Mouse (Mus musculus) heart, postnatal 0 days (tissue): ENCODE results near the gene Ddo. TPM values are rescaled to one million over a fixed set of nuclear protein-coding genes. Genes with fewer than 3 reads are reported as not detected.

Source experiments
- ATAC-seq: fragments of 200-750 bp; cut with Nextera tagmentation; 2 replicates; pipeline ENCODE4 v1.8.0; 2017; ENCODE audit warnings: low read depth, moderate number of reproducible peaks, moderate library complexity; ENCODE audit not compliant: insufficient read depth
- DNase-seq: peaks from one replicate; pipeline ENCODE4 v3.0.0-alpha.2; 2016; ENCODE audit warnings: low spot score
- H3K27ac ChIP-seq: fragments of 300-500 bp; sonication (generic); 2 replicates; pipeline ENCODE4 v1.5.1; 2014; ENCODE audit warnings: low read depth, mild to moderate bottlenecking
- H3K27me3 ChIP-seq: fragments of 300-500 bp; sonication (generic); 2 replicates; pipeline ENCODE4 v1.6.1; 2014; ENCODE audit warnings: low read length, mixed read lengths; ENCODE audit not compliant: control insufficient read depth, insufficient read depth
- H3K36me3 ChIP-seq: fragments of 300-500 bp; sonication (generic); replicated peaks from 2 replicates; pipeline ENCODE4 v1.6.1; 2014; ENCODE audit warnings: low read length, mixed read lengths; ENCODE audit not compliant: control insufficient read depth, insufficient read depth
- H3K4me1 ChIP-seq: fragments of 300-500 bp; sonication (generic); 2 replicates; pipeline ENCODE4 v1.6.1; 2014; ENCODE audit warnings: antibody characterized with exemption; ENCODE audit not compliant: control insufficient read depth, insufficient read depth
- H3K4me2 ChIP-seq: fragments of 300-500 bp; sonication (generic); 2 replicates; pipeline ENCODE4 v1.6.1; 2014; ENCODE audit warnings: low read depth, mild to moderate bottlenecking, low read length, moderate library complexity
- H3K4me3 ChIP-seq: fragments of 300-500 bp; sonication (generic); 2 replicates; pipeline ENCODE4 v1.5.1; 2014; ENCODE audit warnings: low read depth, low read length
- H3K9ac ChIP-seq: fragments of 300-500 bp; sonication (generic); replicated peaks from 2 replicates; pipeline ENCODE4 v1.6.1; 2014; ENCODE audit warnings: low read depth, low read length, mixed read lengths
- H3K9me3 ChIP-seq: fragments of 300-500 bp; sonication (generic); replicated peaks from 2 replicates; pipeline ENCODE4 v1.6.1; 2016; ENCODE audit warnings: low read length; ENCODE audit not compliant: control insufficient read depth
- CTCF ChIP-seq: IDR thresholded peaks from 2 replicates; pipeline ENCODE4 v1.5.1; 2016; ENCODE audit warnings: antibody characterized with exemption, control low read depth, low read depth
- EP300 ChIP-seq: IDR thresholded peaks from 2 replicates; pipeline ENCODE4 v1.6.1; 2016; ENCODE audit warnings: antibody characterized with exemption, low read depth
- WGBS: fragments of 180-500 bp; shearing (Covaris S2); extraction: QIAGEN DNeasy Blood & Tissue Kit; methylation state at CpG from one replicate; pipeline ENCODE4 v1.1.7; 2014; 5-methylcytosine and 5-hydroxymethylcytosine counted together
- polyA plus RNA-seq: library from polyadenylated mRNA; unstranded; fragments of >200 nt; fragmentation: Nextera tagmentation; extraction: Ambion mirVana; gene quantifications from 2 replicates; pipeline ENCODE4 v1.2.1, GENCODE M21; 2015
- total RNA-seq: library from RNA; depleted of rRNA; stranded (reverse); fragments of >200 nt; gene quantifications from 2 replicates; pipeline ENCODE4 v1.2.3, GENCODE M21; 2014; ENCODE audit warnings: low replicate concordance

Gene Ddo
- total and polyA plus RNA-seq, 2 experiments from 2014 or later, result 26.7 to 41.4 TPM

GRCm38 (mm10) chr10:40643126-40643525 is 13.3 kb downstream of the Ddo start:
- no peak for DNase-seq
- H3K36me3 ChIP-seq, result no peaks in the 10 kb centered on the region; the same call in 1 of the 2 replicates
- no peak overlapping the region for H3K4me3 ChIP-seq
- TF ChIP-seq CTCF (no peak), EP300 (no peak)
- H3K9ac ChIP-seq, result no peak overlapping the region
- H3K4me2 ChIP-seq, result no peak overlapping the region
- H3K27me3 ChIP-seq, result no peaks in the 10 kb centered on the region
- ATAC-seq, result no peak
- H3K27ac ChIP-seq, result no peak overlapping the region
- H3K9me3 ChIP-seq, result no peaks in the 10 kb centered on the region
- 75% methylated on average over 5 of the region's 5 CpGs for WGBS
- no peaks in the 10 kb centered on the region for H3K4me1 ChIP-seq

- no peak overlapping the region for H3K4me2 ChIP-seq
- no peak overlapping the region for H3K27ac ChIP-seq
- no peak for ATAC-seq
- H3K27me3 ChIP-seq, result no peaks in the 10 kb centered on the region
- no peak for TF ChIP-seq CTCF
- TF ChIP-seq EP300, result no peak
- H3K9me3 ChIP-seq, result no peaks in the 10 kb centered on the region
- H3K4me1 ChIP-seq, result no peaks in the 10 kb centered on the region
- H3K4me3 ChIP-seq, result no peak overlapping the region
- no peak overlapping the region for H3K9ac ChIP-seq
- no peak for DNase-seq
- WGBS, result 54% methylated on average over 9 of the region's 9 CpGs
- H3K36me3 ChIP-seq, result no peaks in the 10 kb centered on the region; the same call in none of the 2 replicates
Measured at GRCm38 (mm10) chr10:40644456-40644855, 14.6 kb downstream of the Ddo start.

- H3K27ac ChIP-seq, result no peak overlapping the region
- H3K36me3 ChIP-seq, result no peaks in the 10 kb centered on the region; the same call in none of the 2 replicates
- ATAC-seq (no peak), DNase-seq (no peak)
- H3K4me3 ChIP-seq, result no peak overlapping the region
- no peaks in the 10 kb centered on the region for H3K27me3 ChIP-seq
- TF ChIP-seq EP300, result no peak
- TF ChIP-seq CTCF, result no peak
- WGBS, result 70% methylated on average over 1 of the region's 1 CpGs
- H3K9ac ChIP-seq, result no peak overlapping the region
- H3K9me3 ChIP-seq, result no peaks in the 10 kb centered on the region
- H3K4me1 ChIP-seq, result no peaks in the 10 kb centered on the region
- no peak overlapping the region for H3K4me2 ChIP-seq
Measured at GRCm38 (mm10) chr10:40645346-40645745, 15.5 kb downstream of the Ddo start.

- no peak overlapping the region for H3K9ac ChIP-seq
- no peaks in the 10 kb centered on the region for H3K27me3 ChIP-seq
- WGBS, result 84% methylated on average over 12 of the region's 12 CpGs
- ATAC-seq (no peak), DNase-seq (no peak)
- no peaks in the 10 kb centered on the region for H3K4me1 ChIP-seq
- H3K36me3 ChIP-seq, result no peaks in the 10 kb centered on the region; the same call in 1 of the 2 replicates
- TF ChIP-seq EP300, result no peak
- TF ChIP-seq CTCF, result no peak
- H3K4me2 ChIP-seq, result no peak overlapping the region
- H3K27ac ChIP-seq, result no peak overlapping the region
- H3K9me3 ChIP-seq, result no peaks in the 10 kb centered on the region
- H3K4me3 ChIP-seq, result no peak overlapping the region
Measured at GRCm38 (mm10) chr10:40648776-40649175, 19.0 kb downstream of the Ddo start.

GRCm38 (mm10) chr10:40649634-40650033 is 19.8 kb downstream of the Ddo start:
- Histone ChIP-seq H3K9me3 (no peaks in the 10 kb centered on the region), H3K27ac (no peak overlapping the region), H3K36me3 (no peaks in the 10 kb centered on the region; the same call in 1 of the 2 replicates), H3K27me3 (no peaks in the 10 kb centered on the region), H3K9ac (no peak overlapping the region), H3K4me3 (no peak overlapping the region), H3K4me1 (no peaks in the 10 kb centered on the region), H3K4me2 (no peak overlapping the region)
- DNase-seq, result no peak
- TF ChIP-seq CTCF (peak; percentile 45), EP300 (no peak)
- WGBS, result 31% methylated on average over 4 of the region's 4 CpGs
- ATAC-seq, result no peak

GRCm38 (mm10) chr10:40651676-40652075 is 21.9 kb downstream of the Ddo start:
- ATAC-seq (no peak), DNase-seq (no peak)
- Histone ChIP-seq H3K9me3 (no peaks in the 10 kb centered on the region), H3K27ac (no peak overlapping the region), H3K9ac (no peak overlapping the region), H3K27me3 (no peaks in the 10 kb centered on the region), H3K4me1 (no peaks in the 10 kb centered on the region), H3K36me3 (no peaks in the 10 kb centered on the region; the same call in 1 of the 2 replicates), H3K4me3 (no peak overlapping the region), H3K4me2 (no peak overlapping the region)
- WGBS, result 61% methylated on average over 2 of the region's 2 CpGs
- TF ChIP-seq EP300, result no peak
- no peak for TF ChIP-seq CTCF
